Mouse (Mus musculus): ENCODE results near the gene Slc37a1.

- TF ChIP-seq POLR2A (IDR thresholded peaks at IDR 0.05; ENCODE audit: extremely low read depth, insufficient read depth, low read length) (no peak), CTCF (IDR thresholded peaks at IDR 0.05; ENCODE audit: low read depth, low read length) (no peak)
These were observed 48.1 kb downstream of the Slc37a1 start for GRCm38 (mm10) chr17:31334509-31335260.
